Mouse (Mus musculus) embryonic facial prominence, embryonic 14.5 days (tissue): ENCODE results near the gene Nfia. TPM values are rescaled to one million over a fixed set of nuclear protein-coding genes. Genes with fewer than 3 reads are reported as not detected.

Experiments used
- ATAC-seq: fragments of 200-750 bp; cut with Nextera tagmentation; 2 replicates; pipeline ENCODE4 v1.8.0; 2017; ENCODE audit warnings: low read depth, moderate number of reproducible peaks, moderate TSS enrichment
- DNase-seq: peaks from one replicate; pipeline ENCODE4 v3.0.0-alpha.2; 2015; ENCODE audit warnings: low spot score
- H3K27ac ChIP-seq: fragments of 300-500 bp; sonication (generic); replicated peaks from 2 replicates; pipeline ENCODE4 v1.5.1; 2014; ENCODE audit warnings: low read depth, mild to moderate bottlenecking, low read length, moderate library complexity
- H3K27me3 ChIP-seq: fragments of 300-500 bp; sonication (generic); replicated peaks from 2 replicates; pipeline ENCODE4 v1.6.1; 2014; ENCODE audit warnings: low read length; ENCODE audit not compliant: control insufficient read depth, insufficient read depth
- H3K36me3 ChIP-seq: fragments of 300-500 bp; sonication (generic); 2 replicates; pipeline ENCODE4 v1.6.1; 2014; ENCODE audit warnings: low read length, mixed read lengths; ENCODE audit not compliant: control insufficient read depth, insufficient read depth
- H3K4me1 ChIP-seq: fragments of 300-500 bp; sonication (generic); 2 replicates; pipeline ENCODE4 v1.6.1; 2014; ENCODE audit warnings: antibody characterized with exemption, low read length; ENCODE audit not compliant: control insufficient read depth, insufficient read depth
- H3K4me2 ChIP-seq: fragments of 300-500 bp; sonication (generic); 2 replicates; pipeline ENCODE4 v1.6.1; 2014; ENCODE audit warnings: low read depth, mild to moderate bottlenecking, low read length, moderate library complexity, mixed read lengths
- H3K4me3 ChIP-seq: fragments of 300-500 bp; sonication (generic); 2 replicates; pipeline ENCODE4 v1.5.1; 2014; ENCODE audit warnings: low read depth, mild to moderate bottlenecking, low read length
- H3K9ac ChIP-seq: fragments of 300-500 bp; sonication (generic); 2 replicates; pipeline ENCODE4 v1.6.1; 2014; ENCODE audit warnings: low read depth, mild to moderate bottlenecking, low read length, moderate library complexity, mixed read lengths
- H3K9me3 ChIP-seq: fragments of 300-500 bp; sonication (generic); 2 replicates; pipeline ENCODE4 v1.6.1; 2016; ENCODE audit warnings: low read length; ENCODE audit not compliant: control insufficient read depth
- WGBS: fragments of 180-500 bp; shearing (Covaris S2); extraction: QIAGEN DNeasy Blood & Tissue Kit; methylation state at CpG from one replicate; pipeline ENCODE4 v1.1.7; 2014; 5-methylcytosine and 5-hydroxymethylcytosine counted together
- polyA plus RNA-seq: library from polyadenylated mRNA; unstranded; fragments of >200 nt; fragmentation: Nextera tagmentation; extraction: Ambion mirVana; gene quantifications from 2 replicates; pipeline ENCODE4 v1.2.1, GENCODE M21; 2014

Nfia gene
- polyA plus RNA-seq, 1 experiment from 2014 or later = 61.7 TPM

DNA sequence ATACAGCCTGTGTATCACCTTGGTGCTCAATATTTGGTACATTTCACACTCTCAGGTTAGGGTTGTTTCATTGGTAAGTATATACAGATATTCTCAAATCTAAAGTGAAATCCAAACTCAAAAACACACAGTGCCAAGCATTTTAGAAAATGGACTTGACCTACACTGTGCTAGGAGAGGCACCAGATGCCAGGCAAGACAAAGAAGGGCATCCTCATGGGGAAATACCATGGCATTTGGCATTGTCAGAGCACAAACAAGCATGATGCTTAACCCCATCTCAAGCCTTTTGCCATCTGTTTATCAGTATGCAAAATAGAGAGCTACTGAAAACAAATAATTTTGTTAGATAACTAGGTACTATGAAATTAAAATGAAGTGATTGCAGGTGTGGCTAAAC, 274.8 kb downstream of the Nfia start:
- Histone ChIP-seq H3K27me3 (no peaks in the 10 kb centered on the region), H3K4me1 (peaks cover 5% of the 10 kb centered on the region; the same call in 1 of the 2 replicates), H3K9me3 (no peaks in the 10 kb centered on the region), H3K27ac (no peak overlapping the region), H3K9ac (no peak overlapping the region), H3K4me2 (no peak overlapping the region), H3K36me3 (no peaks in the 10 kb centered on the region), H3K4me3 (no peak overlapping the region)
- ATAC-seq (no peak), DNase-seq (no peak)

DNA sequence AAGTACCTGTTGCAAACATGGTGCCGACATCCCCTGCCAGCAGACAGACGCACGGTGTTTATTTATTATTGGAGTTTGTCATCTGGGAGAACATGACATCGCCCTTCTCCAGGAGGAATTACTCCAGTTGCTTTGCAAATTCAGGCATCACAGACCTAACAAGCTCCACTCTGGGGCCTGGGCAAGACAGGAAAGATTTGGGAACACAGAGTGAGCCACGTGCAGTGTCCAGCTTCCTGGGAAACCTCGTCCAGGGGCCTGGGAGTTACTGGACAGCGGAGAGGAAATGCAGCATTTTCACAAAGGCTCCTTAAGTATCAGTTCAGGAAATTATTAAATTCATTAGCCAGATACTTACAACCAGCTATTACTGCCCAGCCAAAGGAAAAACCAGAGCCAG, 277.1 kb downstream of the Nfia start:
- Histone ChIP-seq H3K4me2 (no peak overlapping the region), H3K27ac (no peak overlapping the region), H3K9me3 (0 out of 2 replicates have a peak, but pooled peaks cover 7% of the 10 kb centered on the region), H3K27me3 (no peaks in the 10 kb centered on the region), H3K9ac (no peak overlapping the region), H3K4me3 (no peak overlapping the region), H3K36me3 (0 out of 2 replicates have a peak, but pooled peaks cover 5% of the 10 kb centered on the region), H3K4me1 (peaks cover 5% of the 10 kb centered on the region; the same call in 1 of the 2 replicates)
- DNase-seq (no peak), ATAC-seq (no peak)
- WGBS = 48% methylated on average over 7 of the region's 7 CpGs

DNA sequence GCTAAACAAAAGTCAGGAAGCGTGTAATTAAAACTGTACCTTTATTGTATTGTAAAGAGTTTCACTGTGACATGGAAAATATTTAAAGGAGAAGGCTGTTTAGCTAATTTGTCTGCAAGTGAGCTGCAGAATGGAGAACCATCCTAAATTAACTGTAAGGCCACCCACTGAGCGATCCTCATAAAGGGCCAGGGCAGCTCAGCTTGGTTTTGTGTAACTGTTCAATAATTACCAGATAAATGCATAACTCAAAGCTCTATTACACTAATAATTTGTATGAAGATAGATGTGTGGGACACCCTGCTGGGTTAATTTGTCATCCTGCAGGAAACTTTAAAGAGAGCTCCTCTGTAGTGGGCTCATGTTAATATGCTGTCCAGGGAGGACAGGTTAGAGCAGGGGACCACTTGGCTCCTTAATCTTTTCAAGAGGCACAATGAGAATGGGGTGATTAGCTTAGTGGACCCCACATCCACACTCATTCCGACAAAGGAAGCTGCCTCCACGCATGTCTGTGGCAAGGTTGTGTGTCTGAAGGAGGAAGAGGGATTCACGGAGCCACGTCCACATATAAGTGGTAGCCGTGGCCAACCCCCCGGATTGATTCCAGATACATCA, 277.6 kb downstream of the Nfia start:
- DNase-seq (no peak), ATAC-seq (no peak)
- Histone ChIP-seq H3K9ac (no peak overlapping the region), H3K9me3 (0 out of 2 replicates have a peak, but pooled peaks cover 7% of the 10 kb centered on the region), H3K4me2 (no peak overlapping the region), H3K4me3 (no peak overlapping the region), H3K36me3 (0 out of 2 replicates have a peak, but pooled peaks cover 5% of the 10 kb centered on the region), H3K27ac (peak overlapping the region; percentile 28; the same call in 1 of the 2 replicates), H3K27me3 (no peaks in the 10 kb centered on the region), H3K4me1 (peaks cover 5% of the 10 kb centered on the region; the same call in 1 of the 2 replicates)
- WGBS = 71% methylated on average over 8 of the region's 8 CpGs

DNA sequence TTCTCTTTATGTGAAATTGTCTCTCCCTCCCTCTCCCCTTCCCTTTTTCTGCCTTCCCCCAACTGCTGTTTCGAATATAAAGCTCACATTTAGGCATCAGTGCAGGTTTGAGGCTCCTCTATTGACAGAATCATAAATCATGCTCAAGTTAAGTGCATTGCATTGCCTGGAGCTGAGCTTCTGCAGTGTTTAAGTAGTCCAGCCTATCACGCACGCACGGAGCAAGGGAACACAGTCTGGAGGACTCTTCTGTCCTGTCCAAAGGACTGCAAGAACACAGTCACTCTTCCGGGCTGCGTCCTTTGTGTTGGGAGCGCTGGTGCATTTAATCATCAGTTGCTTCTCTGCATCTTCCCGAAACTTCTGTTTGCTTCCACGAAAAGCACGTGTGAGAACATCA, 278.2 kb downstream of the Nfia start:
- no peaks in the 10 kb centered on the region for H3K27me3 ChIP-seq
- DNase-seq = no peak
- no peak overlapping the region for H3K4me2 ChIP-seq
- ATAC-seq = no peak
- H3K27ac ChIP-seq = no peak overlapping the region
- WGBS = 73% methylated on average over 10 of the region's 10 CpGs
- no peak overlapping the region for H3K9ac ChIP-seq
- no peak overlapping the region for H3K4me3 ChIP-seq
- H3K9me3 ChIP-seq = 0 out of 2 replicates have a peak, but pooled peaks cover 7% of the 10 kb centered on the region
- H3K4me1 ChIP-seq = peaks cover 5% of the 10 kb centered on the region; the same call in 1 of the 2 replicates
- 0 out of 2 replicates have a peak, but pooled peaks cover 5% of the 10 kb centered on the region for H3K36me3 ChIP-seq

DNA sequence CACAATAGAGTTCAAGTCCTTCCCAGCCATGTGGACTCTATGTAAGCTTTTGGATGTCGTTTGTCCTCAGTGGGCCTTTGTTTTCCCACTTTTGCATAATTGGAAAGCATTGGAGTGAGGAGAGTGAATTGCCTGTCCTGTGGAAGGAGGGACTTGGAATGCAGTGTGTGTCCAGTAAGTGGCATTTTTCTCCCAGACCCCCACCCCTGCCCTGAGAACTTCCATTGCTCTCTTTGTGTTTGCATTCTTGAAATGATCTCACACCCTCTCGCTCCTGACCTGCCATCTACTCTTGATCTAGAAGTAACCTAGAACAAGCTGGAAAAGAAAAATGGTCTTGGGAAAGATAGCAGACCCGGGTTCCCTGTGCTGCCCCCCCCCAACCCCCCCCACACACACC, 278.8 kb downstream of the Nfia start:
- Histone ChIP-seq H3K4me2 (no peak overlapping the region), H3K9ac (no peak overlapping the region), H3K27ac (no peak overlapping the region), H3K36me3 (0 out of 2 replicates have a peak, but pooled peaks cover 5% of the 10 kb centered on the region), H3K27me3 (no peaks in the 10 kb centered on the region), H3K4me1 (peaks cover 5% of the 10 kb centered on the region; the same call in 1 of the 2 replicates), H3K9me3 (0 out of 2 replicates have a peak, but pooled peaks cover 7% of the 10 kb centered on the region), H3K4me3 (no peak overlapping the region)
- no peak for ATAC-seq
- WGBS = 72% methylated on average over 3 of the region's 3 CpGs
- no peak for DNase-seq

DNA sequence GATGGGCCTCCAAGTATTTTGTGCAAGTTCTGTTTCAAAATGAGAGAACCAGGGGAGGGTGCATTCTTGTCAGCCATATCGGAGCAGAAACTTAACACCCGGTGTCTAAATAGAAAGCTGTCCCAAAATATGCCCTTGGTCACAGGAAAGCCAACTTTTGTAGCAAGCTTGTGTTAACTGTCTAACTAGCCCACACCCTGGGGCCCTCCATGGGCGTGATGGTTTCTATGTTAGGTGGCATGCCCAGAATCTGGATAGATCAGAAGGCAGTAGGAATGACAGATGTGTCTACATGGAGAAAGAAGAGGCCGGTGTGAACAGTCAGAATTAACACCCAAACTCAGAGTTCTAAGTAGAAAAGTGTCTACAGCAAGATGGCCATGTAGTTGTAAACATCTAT, 282.5 kb downstream of the Nfia start:
- Histone ChIP-seq H3K4me1 (peaks cover 5% of the 10 kb centered on the region; the same call in 1 of the 2 replicates), H3K27ac (no peak overlapping the region), H3K9me3 (0 out of 2 replicates have a peak, but pooled peaks cover 7% of the 10 kb centered on the region), H3K4me2 (no peak overlapping the region), H3K9ac (no peak overlapping the region), H3K36me3 (peaks cover 8% of the 10 kb centered on the region; the same call in 1 of the 2 replicates), H3K27me3 (no peaks in the 10 kb centered on the region), H3K4me3 (no peak overlapping the region)
- ATAC-seq (no peak), DNase-seq (no peak)
- WGBS = 81% methylated on average over 4 of the region's 4 CpGs

DNA sequence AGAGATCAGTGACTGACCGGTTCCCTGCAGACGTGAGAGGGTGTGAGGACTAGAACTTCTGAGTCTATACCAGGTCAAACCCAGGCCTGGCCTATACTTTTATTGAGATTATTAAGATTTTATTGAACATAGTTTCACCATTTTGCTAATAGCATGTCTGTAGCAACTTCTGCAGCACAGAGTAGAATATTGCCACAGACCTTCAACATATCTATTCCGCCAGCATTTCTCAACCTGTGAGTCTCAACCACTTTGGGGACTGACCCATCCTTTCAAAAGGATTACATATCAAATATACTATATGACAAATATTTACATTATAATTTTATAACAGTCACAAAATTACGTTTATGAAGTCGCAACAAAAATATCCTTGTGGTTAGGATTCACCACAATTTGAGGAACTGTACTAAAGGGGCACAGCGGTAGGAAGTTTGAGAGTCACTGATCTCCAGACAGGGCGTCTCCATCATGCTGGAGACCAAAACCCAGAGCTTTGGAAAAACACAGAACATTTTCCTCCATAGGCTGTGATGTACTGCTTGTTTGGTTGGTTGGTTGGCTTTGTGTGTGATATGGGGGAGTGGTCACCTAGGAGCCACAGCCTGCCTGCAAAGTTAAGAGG, 284.0 kb downstream of the Nfia start:
- WGBS = 83% methylated on average over 7 of the region's 7 CpGs
- H3K4me3 ChIP-seq = no peak overlapping the region
- 0 out of 2 replicates have a peak, but pooled peaks cover 2% of the 10 kb centered on the region for H3K4me1 ChIP-seq
- ATAC-seq = no peak
- no peak overlapping the region for H3K27ac ChIP-seq
- H3K27me3 ChIP-seq = no peaks in the 10 kb centered on the region
- H3K4me2 ChIP-seq = no peak overlapping the region
- 0 out of 2 replicates have a peak, but pooled peaks cover 7% of the 10 kb centered on the region for H3K9me3 ChIP-seq
- no peak for DNase-seq
- H3K9ac ChIP-seq = no peak overlapping the region
- peaks cover 8% of the 10 kb centered on the region; the same call in 1 of the 2 replicates for H3K36me3 ChIP-seq

DNA sequence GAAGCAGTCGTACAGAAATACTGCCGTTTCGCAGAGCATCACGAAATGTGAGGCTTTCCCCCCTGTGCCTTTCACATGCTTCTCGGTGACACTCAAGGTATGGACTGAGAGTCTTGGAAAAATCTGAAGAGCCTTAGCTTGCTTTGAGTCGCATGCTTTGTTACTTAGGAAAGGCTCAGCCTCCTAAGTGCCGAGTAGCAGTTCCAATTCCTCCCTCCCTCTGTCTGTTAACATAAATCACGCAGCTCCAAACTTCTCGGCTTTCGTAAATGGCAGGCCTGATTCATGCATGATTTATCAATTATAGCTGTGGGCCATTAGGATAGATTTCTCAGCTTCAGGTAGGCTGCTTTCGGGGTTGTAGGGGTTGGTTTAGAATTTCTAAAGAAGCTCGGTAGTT, 284.7 kb downstream of the Nfia start:
- Histone ChIP-seq H3K4me3 (no peak overlapping the region), H3K4me1 (0 out of 2 replicates have a peak, but pooled peaks cover 2% of the 10 kb centered on the region), H3K27me3 (no peaks in the 10 kb centered on the region), H3K27ac (no peak overlapping the region), H3K4me2 (no peak overlapping the region), H3K9ac (no peak overlapping the region), H3K36me3 (peaks cover 8% of the 10 kb centered on the region; the same call in 1 of the 2 replicates), H3K9me3 (0 out of 2 replicates have a peak, but pooled peaks cover 7% of the 10 kb centered on the region)
- peak; percentile 54 for DNase-seq
- 59% methylated on average over 12 of the region's 12 CpGs for WGBS
- peak; percentile 72; the same call in 1 of the 2 replicates for ATAC-seq
